Mouse (Mus musculus) gonadal fat pad, adult 2 months (tissue): Measurements from ENCODE around the gene Arhgap40. TPM values are rescaled to one million over a fixed set of nuclear protein-coding genes. Genes with fewer than 3 reads are reported as not detected.

ENCODE experiments used
- DNase-seq: peaks from one replicate; pipeline ENCODE4 v3.0.0-alpha.2; 2012; ENCODE audit warnings: low read depth
- polyA plus RNA-seq: library from polyadenylated mRNA; depleted of rRNA; stranded (reverse); fragments of >200 nt; gene quantifications from 2 replicates; pipeline ENCODE4 v1.2.3, GENCODE M21; 2012

Arhgap40 gene
- polyA plus RNA-seq, 1 experiment: 5.4 TPM

- DNase-seq: no peak
Measured at GRCm38 (mm10) chr2:158550067-158550466, 37.5 kb downstream of the Arhgap40 start.

GRCm38 (mm10) chr2:158554366-158554765 is 41.8 kb downstream of the Arhgap40 start:
- DNase-seq: no peak

- DNase-seq: no peak
Measured at GRCm38 (mm10) chr2:158555252-158555651, 42.7 kb downstream of the Arhgap40 start.

- DNase-seq: no peak
Measured at GRCm38 (mm10) chr2:158555812-158556211, 43.2 kb downstream of the Arhgap40 start.

- no peak for DNase-seq
Measured at GRCm38 (mm10) chr2:158556225-158556624, 43.6 kb downstream of the Arhgap40 start.

- no peak for DNase-seq
Measured at GRCm38 (mm10) chr2:158556750-158557149, 44.2 kb downstream of the Arhgap40 start.

- DNase-seq: no peak
Measured at GRCm38 (mm10) chr2:158559945-158560344, 47.3 kb downstream of the Arhgap40 start.

- no peak for DNase-seq
Measured at GRCm38 (mm10) chr2:158560801-158561200, 48.2 kb downstream of the Arhgap40 start.

GRCm38 (mm10) chr2:158561371-158562144 is 49.0 kb downstream of the Arhgap40 start:
- no peak for DNase-seq

- DNase-seq: no peak
Measured at GRCm38 (mm10) chr2:158570421-158571081, 58.0 kb downstream of the Arhgap40 start.

- no peak for DNase-seq
Measured at GRCm38 (mm10) chr2:158579979-158580378, 67.4 kb downstream of the Arhgap40 start.

GRCm38 (mm10) chr2:158584621-158585358 is 72.2 kb downstream of the Arhgap40 start:
- peak; percentile 1 for DNase-seq

GRCm38 (mm10) chr2:158588524-158589271 is 76.1 kb downstream of the Arhgap40 start:
- no peak for DNase-seq

GRCm38 (mm10) chr2:158590495-158590894 is 77.9 kb downstream of the Arhgap40 start:
- DNase-seq: no peak

GRCm38 (mm10) chr2:158591286-158591685 is 78.7 kb downstream of the Arhgap40 start:
- no peak for DNase-seq

- no peak for DNase-seq
Measured at GRCm38 (mm10) chr2:158593371-158593770, 80.8 kb downstream of the Arhgap40 start.

- DNase-seq: no peak
Measured at GRCm38 (mm10) chr2:158595103-158595502, 82.5 kb downstream of the Arhgap40 start.

GRCm38 (mm10) chr2:158595577-158595976 is 83.0 kb downstream of the Arhgap40 start:
- DNase-seq: no peak

GRCm38 (mm10) chr2:158596803-158597202 is 84.2 kb downstream of the Arhgap40 start:
- no peak for DNase-seq
